Mouse (Mus musculus) liver, embryonic 11.5 days (tissue): ENCODE data around the gene Mex3b. TPM values are rescaled to one million over a fixed set of nuclear protein-coding genes. Genes with fewer than 3 reads are reported as not detected.

Experiments
- ATAC-seq: fragments of 200-750 bp; cut with Nextera tagmentation; replicated peaks from 2 replicates; pipeline ENCODE4 v1.8.0; 2017; ENCODE audit warnings: moderate number of reproducible peaks, mild to moderate bottlenecking, moderate TSS enrichment, moderate library complexity; ENCODE audit not compliant: low FRiP score
- DNase-seq: peaks from one replicate; pipeline ENCODE4 v3.0.0-alpha.2; 2017; ENCODE audit warnings: low spot score
- H3K27ac ChIP-seq: fragments of 300-500 bp; sonication (generic); 2 replicates; pipeline ENCODE4 v1.5.1; 2014; ENCODE audit warnings: mild to moderate bottlenecking, low read depth, low read length, control low read depth
- H3K27me3 ChIP-seq: fragments of 300-500 bp; sonication (generic); replicated peaks from 2 replicates; pipeline ENCODE4 v1.6.1; 2014; ENCODE audit warnings: low read length, mixed read lengths; ENCODE audit not compliant: control insufficient read depth, insufficient read depth
- H3K36me3 ChIP-seq: fragments of 300-500 bp; sonication (generic); 2 replicates; pipeline ENCODE4 v1.6.1; 2014; ENCODE audit warnings: mild to moderate bottlenecking, low read length, moderate library complexity, mixed read lengths; ENCODE audit not compliant: control insufficient read depth, insufficient read depth
- H3K4me1 ChIP-seq: fragments of 300-500 bp; sonication (generic); replicated peaks from 2 replicates; pipeline ENCODE4 v1.6.1; 2014; ENCODE audit warnings: low read length, mixed read lengths; ENCODE audit not compliant: control insufficient read depth, insufficient read depth
- H3K4me2 ChIP-seq: fragments of 300-500 bp; sonication (generic); 2 replicates; pipeline ENCODE4 v1.6.1; 2014; ENCODE audit warnings: mild to moderate bottlenecking, control low read depth, moderate library complexity
- H3K4me3 ChIP-seq: fragments of 300-500 bp; sonication (generic); 2 replicates; pipeline ENCODE4 v1.5.1; 2014; ENCODE audit warnings: low read depth, low read length, control low read depth
- H3K9ac ChIP-seq: fragments of 300-500 bp; sonication (generic); 2 replicates; pipeline ENCODE4 v1.6.1; 2014; ENCODE audit warnings: low read depth, low read length, control low read depth
- H3K9me3 ChIP-seq: fragments of 300-500 bp; sonication (generic); 2 replicates; pipeline ENCODE4 v1.6.1; 2016; ENCODE audit warnings: low read length, inconsistent platforms, mixed read lengths; ENCODE audit not compliant: control insufficient read depth
- WGBS: fragments of 180-500 bp; shearing (Covaris S2); extraction: QIAGEN DNeasy Blood & Tissue Kit; methylation state at CpG from one replicate; pipeline ENCODE4 v1.1.7; 2014; 5-methylcytosine and 5-hydroxymethylcytosine counted together
- polyA plus RNA-seq: library from polyadenylated mRNA; unstranded; fragments of >200 nt; fragmentation: Nextera tagmentation; extraction: Ambion mirVana; gene quantifications from 2 replicates; pipeline ENCODE4 v1.2.1, GENCODE M21; 2014

Gene Mex3b
- polyA plus RNA-seq, 1 experiment from 2014 or later: 7.8 TPM

DNA sequence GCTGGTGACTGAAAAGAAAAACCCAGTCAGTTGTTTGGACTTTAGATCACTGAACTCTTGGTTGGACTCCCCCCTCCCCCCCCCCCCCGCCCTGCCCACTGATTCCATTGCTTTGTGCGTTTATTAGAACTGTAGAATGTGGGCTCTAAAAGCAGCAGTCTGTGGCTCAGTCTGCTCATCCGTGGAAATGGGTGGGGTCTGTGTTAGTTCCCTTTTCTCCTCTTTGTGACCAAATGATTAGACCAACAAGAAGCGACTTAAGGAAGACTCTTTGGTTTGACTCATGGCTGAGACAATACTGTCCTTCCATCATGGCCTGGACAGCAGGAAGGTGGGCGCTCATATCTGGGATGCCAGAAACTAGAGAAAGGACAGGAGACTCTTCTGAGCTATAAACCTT lies 9.4 kb downstream of the Mex3b start:
- H3K27ac ChIP-seq: no peak overlapping the region
- no peaks in the 10 kb centered on the region for H3K36me3 ChIP-seq
- H3K27me3 ChIP-seq: no peaks in the 10 kb centered on the region
- H3K4me1 ChIP-seq: no peaks in the 10 kb centered on the region
- 43% methylated on average over 5 of the region's 5 CpGs for WGBS
- H3K9me3 ChIP-seq: no peaks in the 10 kb centered on the region
- ATAC-seq (no peak), DNase-seq (no peak)
- H3K9ac ChIP-seq: no peak overlapping the region
- H3K4me3 ChIP-seq: no peak overlapping the region
- no peak overlapping the region for H3K4me2 ChIP-seq

- Histone ChIP-seq H3K9ac (no peak overlapping the region), H3K36me3 (no peaks in the 10 kb centered on the region), H3K27me3 (no peaks in the 10 kb centered on the region), H3K4me3 (no peak overlapping the region), H3K4me2 (no peak overlapping the region), H3K4me1 (no peaks in the 10 kb centered on the region), H3K9me3 (no peaks in the 10 kb centered on the region), H3K27ac (no peak overlapping the region)
- ATAC-seq (no peak), DNase-seq (no peak)
- 90% methylated on average over 5 of the region's 5 CpGs for WGBS
These were observed 12.9 kb downstream of the Mex3b start for GRCm38 (mm10) chr7:82880016-82880415.

DNA sequence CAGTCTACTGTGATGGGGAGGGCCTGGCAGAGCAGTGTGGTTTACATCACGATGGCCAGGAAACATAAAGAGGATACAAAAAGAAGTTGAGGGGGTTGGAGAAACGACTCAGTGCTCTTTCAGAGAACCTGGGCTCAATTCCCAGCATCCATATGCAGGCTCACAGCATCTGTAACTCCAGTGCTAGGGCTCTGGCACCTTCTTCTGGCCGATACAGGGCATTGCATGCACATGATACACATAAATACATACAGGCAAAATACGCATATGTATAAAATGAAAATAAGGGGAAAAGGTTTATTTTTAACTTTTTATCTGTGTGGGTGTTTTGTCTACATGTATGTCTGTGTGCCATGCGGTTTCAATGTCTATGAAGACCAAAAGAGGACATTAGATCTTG lies 13.6 kb downstream of the Mex3b start:
- H3K9ac ChIP-seq: no peak overlapping the region
- no peak overlapping the region for H3K27ac ChIP-seq
- H3K27me3 ChIP-seq: no peaks in the 10 kb centered on the region
- H3K4me1 ChIP-seq: no peaks in the 10 kb centered on the region
- no peaks in the 10 kb centered on the region for H3K36me3 ChIP-seq
- DNase-seq (no peak), ATAC-seq (no peak)
- no peak overlapping the region for H3K4me2 ChIP-seq
- 78% methylated on average over 5 of the region's 5 CpGs for WGBS
- no peaks in the 10 kb centered on the region for H3K9me3 ChIP-seq
- H3K4me3 ChIP-seq: no peak overlapping the region

DNA sequence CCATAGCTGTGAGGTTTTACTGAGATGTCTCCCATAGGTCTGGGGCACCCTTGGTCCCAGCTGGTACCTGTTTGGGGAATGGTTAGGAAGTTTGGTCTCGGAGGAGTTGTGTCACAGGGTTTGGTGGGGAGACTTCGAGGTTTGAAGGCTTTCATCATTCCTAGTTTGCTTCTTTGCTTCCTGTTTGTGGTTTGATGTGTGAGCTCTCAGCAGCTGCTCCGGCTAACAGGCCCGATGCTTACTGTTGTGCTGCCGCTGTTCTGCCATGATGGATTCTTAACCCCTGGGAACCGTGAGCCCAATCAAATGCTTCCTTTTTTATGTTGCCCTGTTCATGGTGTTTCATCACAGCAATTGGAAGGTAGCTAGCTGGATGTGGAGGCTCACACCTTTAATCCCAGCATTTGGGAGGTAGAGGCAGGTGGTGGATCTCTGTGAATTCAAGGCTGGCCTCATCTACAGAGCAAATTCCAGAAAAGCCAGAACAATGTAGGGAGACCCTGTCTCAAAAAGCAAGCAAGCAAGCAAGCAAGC lies 23.3 kb downstream of the Mex3b start:
- Histone ChIP-seq H3K9ac (no peak overlapping the region), H3K27me3 (no peaks in the 10 kb centered on the region), H3K9me3 (no peaks in the 10 kb centered on the region), H3K4me3 (no peak overlapping the region), H3K27ac (no peak overlapping the region), H3K4me2 (no peak overlapping the region), H3K36me3 (no peaks in the 10 kb centered on the region), H3K4me1 (no peaks in the 10 kb centered on the region)
- ATAC-seq: no peak
- DNase-seq: no peak
- 50% methylated on average over 6 of the region's 6 CpGs for WGBS

GRCm38 (mm10) chr7:82890875-82891515 lies 23.9 kb downstream of the Mex3b start:
- WGBS: 3% methylated on average over 1 of the region's 1 CpGs
- no peaks in the 10 kb centered on the region for H3K27me3 ChIP-seq
- H3K4me3 ChIP-seq: no peak overlapping the region
- no peak overlapping the region for H3K27ac ChIP-seq
- no peak overlapping the region for H3K9ac ChIP-seq
- H3K4me2 ChIP-seq: no peak overlapping the region
- ATAC-seq (no peak), DNase-seq (no peak)
- H3K4me1 ChIP-seq: no peaks in the 10 kb centered on the region
- H3K36me3 ChIP-seq: no peaks in the 10 kb centered on the region
- H3K9me3 ChIP-seq: no peaks in the 10 kb centered on the region

GRCm38 (mm10) chr7:82894366-82894765 lies 27.2 kb downstream of the Mex3b start:
- DNase-seq (no peak), ATAC-seq (no peak)
- Histone ChIP-seq H3K27ac (no peak overlapping the region), H3K4me1 (no peaks in the 10 kb centered on the region), H3K9me3 (no peaks in the 10 kb centered on the region), H3K27me3 (no peaks in the 10 kb centered on the region), H3K4me3 (no peak overlapping the region), H3K36me3 (no peaks in the 10 kb centered on the region), H3K9ac (no peak overlapping the region), H3K4me2 (no peak overlapping the region)
- 9% methylated on average over 1 of the region's 1 CpGs for WGBS

GRCm38 (mm10) chr7:82895606-82896005 lies 28.5 kb downstream of the Mex3b start:
- DNase-seq (no peak), ATAC-seq (no peak)
- H3K4me3 ChIP-seq: no peak overlapping the region
- no peaks in the 10 kb centered on the region for H3K27me3 ChIP-seq
- H3K4me1 ChIP-seq: no peaks in the 10 kb centered on the region
- H3K4me2 ChIP-seq: no peak overlapping the region
- H3K9me3 ChIP-seq: no peaks in the 10 kb centered on the region
- H3K36me3 ChIP-seq: no peaks in the 10 kb centered on the region
- no peak overlapping the region for H3K9ac ChIP-seq
- H3K27ac ChIP-seq: no peak overlapping the region
- WGBS: 54% methylated on average over 2 of the region's 2 CpGs

GRCm38 (mm10) chr7:82896750-82897149 lies 29.6 kb downstream of the Mex3b start:
- H3K4me3 ChIP-seq: no peak overlapping the region
- no peaks in the 10 kb centered on the region for H3K9me3 ChIP-seq
- H3K36me3 ChIP-seq: no peaks in the 10 kb centered on the region
- H3K27ac ChIP-seq: no peak overlapping the region
- no peak overlapping the region for H3K4me2 ChIP-seq
- 64% methylated on average over 3 of the region's 3 CpGs for WGBS
- no peaks in the 10 kb centered on the region for H3K27me3 ChIP-seq
- no peaks in the 10 kb centered on the region for H3K4me1 ChIP-seq
- ATAC-seq: no peak
- no peak for DNase-seq
- no peak overlapping the region for H3K9ac ChIP-seq
